Mouse (Mus musculus): ENCODE data around the gene C030005K15Rik. TPM values are rescaled to one million over a fixed set of nuclear protein-coding genes. Genes with fewer than 3 reads are reported as not detected.
A peak's percentile ranks its signal among the peaks of the same experiment; 100 is the strongest.

C030005K15Rik gene
- polyA plus RNA-seq, 1 experiment = not detected

- Histone ChIP-seq H3K9ac (ENCODE audit: low read depth, poor library complexity, severe bottlenecking) (no peak overlapping the region), H3K9me3 (replicated peaks; ENCODE audit: control insufficient read depth, insufficient read depth, low read length, poor library complexity, severe bottlenecking) (no peaks in the 10 kb centered on the region), H3K27me3 (ENCODE audit: control insufficient read depth, insufficient read depth, low read length, poor library complexity, severe bottlenecking) (no peaks in the 10 kb centered on the region), H3K36me3 (ENCODE audit: control insufficient read depth, insufficient read depth, low read length, poor library complexity, severe bottlenecking) (no peaks in the 10 kb centered on the region), H3K4me1 (ENCODE audit: control insufficient read depth, insufficient read depth, low read length) (no peaks in the 10 kb centered on the region), H3K27ac (ENCODE audit: insufficient read depth, low read length) (no peak overlapping the region), H3K4me3 (ENCODE audit: low read depth, low read length) (no peak overlapping the region)
- TF ChIP-seq EP300 (IDR thresholded peaks at IDR 0.05; ENCODE audit: insufficient read depth, low read depth, low read length) = no peak
Observed at GRCm38 (mm10) chr10:97704562-97704961, 22.0 kb downstream of the C030005K15Rik start.

- H3K4me1 ChIP-seq (ENCODE audit: control insufficient read depth, insufficient read depth, low read length) = no peaks in the 10 kb centered on the region
- H3K9ac ChIP-seq (ENCODE audit: low read depth, poor library complexity, severe bottlenecking) = no peak overlapping the region
- no peaks in the 10 kb centered on the region for H3K36me3 ChIP-seq (ENCODE audit: control insufficient read depth, insufficient read depth, low read length, poor library complexity, severe bottlenecking)
- H3K9me3 ChIP-seq (replicated peaks; ENCODE audit: control insufficient read depth, insufficient read depth, low read length, poor library complexity, severe bottlenecking) = no peaks in the 10 kb centered on the region
- H3K27me3 ChIP-seq (ENCODE audit: control insufficient read depth, insufficient read depth, low read length, poor library complexity, severe bottlenecking) = no peaks in the 10 kb centered on the region
- no peak overlapping the region for H3K27ac ChIP-seq (ENCODE audit: insufficient read depth, low read length)
- no peak overlapping the region for H3K4me3 ChIP-seq (ENCODE audit: low read depth, low read length)
- TF ChIP-seq CTCF (IDR thresholded peaks at IDR 0.05; ENCODE audit: low read depth, low read length) (no peak), POLR2A (IDR thresholded peaks at IDR 0.05; ENCODE audit: insufficient read depth, low read length) (no peak), EP300 (IDR thresholded peaks at IDR 0.05; ENCODE audit: insufficient read depth, low read depth, low read length) (no peak)
Observed at GRCm38 (mm10) chr10:97702321-97702720, 24.2 kb downstream of the C030005K15Rik start.

- peak overlapping the region; percentile 58 for H3K4me3 ChIP-seq (ENCODE audit: low read depth, low read length)
- no peak overlapping the region for H3K27ac ChIP-seq (ENCODE audit: insufficient read depth, low read length)
- no peaks in the 10 kb centered on the region for H3K9me3 ChIP-seq (replicated peaks; ENCODE audit: control insufficient read depth, insufficient read depth, low read length, poor library complexity, severe bottlenecking)
Observed at GRCm38 (mm10) chr10:97693398-97694135, 33.0 kb downstream of the C030005K15Rik start.

GRCm38 (mm10) chr10:97692913-97693312 is 33.6 kb downstream of the C030005K15Rik start, which contains the start of gene Ccer1:
Gene Ccer1 (plus strand): TSS chr10:97693059.
- no peaks in the 10 kb centered on the region for H3K27me3 ChIP-seq (ENCODE audit: control insufficient read depth, insufficient read depth, low read length, poor library complexity, severe bottlenecking)
- no peak within 1 kb of the TSS for H3K27ac ChIP-seq (ENCODE audit: insufficient read depth, low read length)
- H3K4me1 ChIP-seq (ENCODE audit: control insufficient read depth, insufficient read depth, low read length) = no peaks in the 10 kb centered on the region
- TF ChIP-seq CTCF (IDR thresholded peaks at IDR 0.05; ENCODE audit: low read depth, low read length) (no peak), POLR2A (IDR thresholded peaks at IDR 0.05; ENCODE audit: insufficient read depth, low read length) (no peak), EP300 (IDR thresholded peaks at IDR 0.05; ENCODE audit: insufficient read depth, low read depth, low read length) (no peak)
- no peaks in the 10 kb centered on the region for H3K9me3 ChIP-seq (replicated peaks; ENCODE audit: control insufficient read depth, insufficient read depth, low read length, poor library complexity, severe bottlenecking)
- peak within 1 kb of the TSS; percentile 58 for H3K4me3 ChIP-seq (ENCODE audit: low read depth, low read length)
- no peak within 1 kb of the TSS for H3K9ac ChIP-seq (ENCODE audit: low read depth, poor library complexity, severe bottlenecking)
- no peaks in the 10 kb centered on the region for H3K36me3 ChIP-seq (ENCODE audit: control insufficient read depth, insufficient read depth, low read length, poor library complexity, severe bottlenecking)

More at GRCm38 (mm10) chr10:97693398-97694135, 33.0 kb downstream of the C030005K15Rik start:
- H3K36me3 ChIP-seq (ENCODE audit: control insufficient read depth, insufficient read depth, low read length, poor library complexity, severe bottlenecking) = no peaks in the 10 kb centered on the region
- H3K4me1 ChIP-seq (ENCODE audit: control insufficient read depth, insufficient read depth, low read length) = no peaks in the 10 kb centered on the region
- H3K9ac ChIP-seq (ENCODE audit: low read depth, poor library complexity, severe bottlenecking) = no peak overlapping the region
- TF ChIP-seq POLR2A (IDR thresholded peaks at IDR 0.05; ENCODE audit: insufficient read depth, low read length) (no peak), CTCF (IDR thresholded peaks at IDR 0.05; ENCODE audit: low read depth, low read length) (no peak), EP300 (IDR thresholded peaks at IDR 0.05; ENCODE audit: insufficient read depth, low read depth, low read length) (no peak)
- H3K27me3 ChIP-seq (ENCODE audit: control insufficient read depth, insufficient read depth, low read length, poor library complexity, severe bottlenecking) = no peaks in the 10 kb centered on the region

- Histone ChIP-seq H3K9me3 (replicated peaks; ENCODE audit: control insufficient read depth, insufficient read depth, low read length, poor library complexity, severe bottlenecking) (no peaks in the 10 kb centered on the region), H3K4me1 (ENCODE audit: control insufficient read depth, insufficient read depth, low read length) (no peaks in the 10 kb centered on the region), H3K36me3 (ENCODE audit: control insufficient read depth, insufficient read depth, low read length, poor library complexity, severe bottlenecking) (no peaks in the 10 kb centered on the region), H3K27ac (ENCODE audit: insufficient read depth, low read length) (no peak overlapping the region), H3K4me3 (ENCODE audit: low read depth, low read length) (no peak overlapping the region), H3K27me3 (ENCODE audit: control insufficient read depth, insufficient read depth, low read length, poor library complexity, severe bottlenecking) (no peaks in the 10 kb centered on the region), H3K9ac (ENCODE audit: low read depth, poor library complexity, severe bottlenecking) (no peak overlapping the region)
- TF ChIP-seq EP300 (IDR thresholded peaks at IDR 0.05; ENCODE audit: insufficient read depth, low read depth, low read length) (no peak), CTCF (IDR thresholded peaks at IDR 0.05; ENCODE audit: low read depth, low read length) (no peak), POLR2A (IDR thresholded peaks at IDR 0.05; ENCODE audit: insufficient read depth, low read length) (no peak)
Observed at GRCm38 (mm10) chr10:97689425-97689824, 37.1 kb downstream of the C030005K15Rik start.

GRCm38 (mm10) chr10:97687198-97687597 is 39.4 kb downstream of the C030005K15Rik start:
- no peaks in the 10 kb centered on the region for H3K27me3 ChIP-seq (ENCODE audit: control insufficient read depth, insufficient read depth, low read length, poor library complexity, severe bottlenecking)
- TF ChIP-seq EP300 (IDR thresholded peaks at IDR 0.05; ENCODE audit: insufficient read depth, low read depth, low read length) (no peak), POLR2A (IDR thresholded peaks at IDR 0.05; ENCODE audit: insufficient read depth, low read length) (no peak), CTCF (IDR thresholded peaks at IDR 0.05; ENCODE audit: low read depth, low read length) (no peak)
- H3K9ac ChIP-seq (ENCODE audit: low read depth, poor library complexity, severe bottlenecking) = no peak overlapping the region
- no peak overlapping the region for H3K27ac ChIP-seq (ENCODE audit: insufficient read depth, low read length)
- H3K4me3 ChIP-seq (ENCODE audit: low read depth, low read length) = no peak overlapping the region
- no peaks in the 10 kb centered on the region for H3K9me3 ChIP-seq (replicated peaks; ENCODE audit: control insufficient read depth, insufficient read depth, low read length, poor library complexity, severe bottlenecking)
- H3K36me3 ChIP-seq (ENCODE audit: control insufficient read depth, insufficient read depth, low read length, poor library complexity, severe bottlenecking) = no peaks in the 10 kb centered on the region
- H3K4me1 ChIP-seq (ENCODE audit: control insufficient read depth, insufficient read depth, low read length) = no peaks in the 10 kb centered on the region

Data from ES-Bruce4 (cell line).